Mouse (Mus musculus) bone marrow macrophage, adult 2 months (primary cell): ENCODE measurements around the gene Slc4a2.

ENCODE experiments used
- CTCF ChIP-seq: IDR thresholded peaks from 2 replicates; pipeline ENCODE4 v1.5.1; 2012; ENCODE audit warnings: low read depth, mild to moderate bottlenecking, low read length, moderate library complexity
- POLR2A ChIP-seq: IDR thresholded peaks from 2 replicates; pipeline ENCODE4 v1.6.1; 2012; ENCODE audit warnings: mild to moderate bottlenecking, low read depth, low read length, borderline replicate concordance

DNA sequence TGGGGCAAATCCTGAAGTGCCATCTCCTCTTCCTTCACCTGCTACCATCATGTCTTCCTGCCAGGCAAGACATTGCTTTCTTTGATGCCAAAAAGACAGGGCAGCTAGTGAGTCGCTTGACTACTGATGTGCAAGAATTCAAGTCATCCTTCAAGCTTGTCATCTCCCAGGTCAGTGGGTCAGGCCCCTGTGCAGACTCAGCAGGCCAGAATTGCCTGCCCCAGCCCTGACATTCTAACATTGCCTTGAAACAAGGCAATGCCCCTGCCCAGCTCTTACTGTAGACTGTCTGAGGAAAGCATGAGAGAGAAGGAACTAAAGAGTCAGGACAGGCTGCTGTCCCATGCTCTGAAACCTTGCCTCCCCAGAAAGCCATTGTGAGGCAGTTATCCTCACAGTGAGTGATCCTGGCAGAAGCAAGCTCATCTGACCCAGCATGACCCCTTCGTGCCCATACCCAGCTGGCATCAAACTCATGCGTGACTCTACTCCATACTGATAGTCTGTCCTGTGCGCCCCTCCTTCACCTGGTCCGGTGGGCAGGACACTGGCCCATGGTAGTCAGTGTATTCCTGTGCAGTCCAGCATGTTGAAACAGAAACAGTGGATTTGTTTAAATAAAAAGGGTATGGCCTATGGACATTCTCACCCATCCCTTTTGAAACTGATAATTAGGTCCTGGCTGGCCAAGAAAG, 22.6 kb upstream of the Slc4a2 start:
- TF ChIP-seq CTCF: no peak
- TF ChIP-seq POLR2A: no peak
